ENCODE assay signal across 8 mouse cellular contexts in the genomic region with DNA sequence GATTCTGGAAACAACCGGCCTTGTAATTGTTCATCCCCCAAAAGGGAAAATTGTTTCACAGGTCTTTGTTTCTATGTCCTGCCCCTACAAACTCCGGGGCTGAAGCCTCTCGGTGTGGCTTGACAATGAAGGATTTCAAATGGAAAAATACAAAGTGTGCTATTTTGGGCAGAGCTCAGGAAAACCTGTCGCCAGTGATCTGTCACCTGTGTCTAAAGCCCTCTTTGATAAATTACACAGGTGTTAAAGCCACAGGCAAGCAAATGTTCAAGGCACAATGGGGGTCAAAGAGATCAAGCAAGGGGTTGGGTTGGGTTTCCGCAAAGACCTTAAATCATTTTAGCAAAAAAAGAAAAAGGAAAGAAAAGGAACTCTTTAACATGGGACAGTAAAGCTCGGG.
"Had no signal": no experiment of that assay in that cellular context is flagged by ENCODE, and none has a peak within 500 bp of the region (broad histone marks: within the 10 kb centered on the region; RNA-seq: fewer than 3 reads in every experiment).

No protein-coding gene starts in this region.

- H3K27ac ChIP-seq: kidney, embryonic 15.5 days; limb, embryonic 13.5 days; liver, embryonic 14.5 days; midbrain, embryonic 13.5 days had no signal

- H3K4me1 ChIP-seq: kidney, embryonic 15.5 days; limb, embryonic 13.5 days had no signal

- H3K36me3 ChIP-seq: kidney, embryonic 15.5 days; limb, embryonic 13.5 days; midbrain, embryonic 13.5 days had no signal

- ATAC-seq: midbrain, embryonic 13.5 days had no signal

- H3K4me3 ChIP-seq: kidney, embryonic 15.5 days; limb, embryonic 13.5 days; midbrain, embryonic 13.5 days had no signal

- H3K27me3 ChIP-seq: kidney, embryonic 15.5 days; limb, embryonic 13.5 days; midbrain, embryonic 13.5 days had no signal

- H3K9ac ChIP-seq: kidney, embryonic 15.5 days; limb, embryonic 13.5 days; liver, embryonic 14.5 days; midbrain, embryonic 13.5 days had no signal

- DNase-seq: left cerebral cortex, postnatal 4 days; lung, adult 18-20 months; right cerebral cortex, postnatal 25 days; thymus, postnatal 36 days had no signal

- H3K4me2 ChIP-seq: kidney, embryonic 15.5 days; limb, embryonic 13.5 days; midbrain, embryonic 13.5 days had no signal

- H3K9me3 ChIP-seq: kidney, embryonic 15.5 days; limb, embryonic 13.5 days; midbrain, embryonic 13.5 days had no signal
